Mouse (Mus musculus) large intestine, adult 2 months (tissue): ENCODE results near the gene Psme1. TPM values are rescaled to one million over a fixed set of nuclear protein-coding genes. Genes with fewer than 3 reads are reported as not detected.

Experiments
- polyA plus RNA-seq: library from polyadenylated mRNA; depleted of rRNA; stranded (reverse); fragments of >200 nt; gene quantifications from 2 replicates; pipeline ENCODE4 v1.2.3, GENCODE M21; 2012; rRNA removed

The Psme1 gene
- polyA plus RNA-seq, 1 experiment: 259 TPM

Other genes starting within 250 kb of the Psme1 start
- 47.7 and 70.7 TPM in 2 replicates for gene Dhrs4, start 99.4 kb upstream of the Psme1 start, polyA plus RNA-seq
- 1.3 and 1.6 TPM in 2 replicates for gene Carmil3, start 87.5 kb upstream of the Psme1 start, polyA plus RNA-seq
- gene Cpne6, start 67.7 kb upstream of the Psme1 start, polyA plus RNA-seq: 0.10 and 0.15 TPM in 2 replicates
- gene Nrl, start 53.1 kb upstream of the Psme1 start, polyA plus RNA-seq: not detected in 2 replicates
- 30.9 and 33.5 TPM in 2 replicates for gene Pck2, start 37.9 kb upstream of the Psme1 start, polyA plus RNA-seq
- gene Dcaf11, start 18.1 kb upstream of the Psme1 start, polyA plus RNA-seq: 112 and 152 TPM in 2 replicates
- 0.25 and 0.82 TPM in 2 replicates for gene A730061H03Rik, start 17.7 kb upstream of the Psme1 start, polyA plus RNA-seq
- gene Fitm1, start 2.5 kb upstream of the Psme1 start, polyA plus RNA-seq: 0.11 and 0.12 TPM in 2 replicates
- 10.1 and 16.2 TPM in 2 replicates for gene Emc9, start 7.2 kb downstream of the Psme1 start, polyA plus RNA-seq
- gene Psme2, start 13.0 kb downstream of the Psme1 start, polyA plus RNA-seq: 357 and 385 TPM in 2 replicates
- gene Rnf31, start 13.6 kb downstream of the Psme1 start, polyA plus RNA-seq: 32.1 and 48.2 TPM in 2 replicates
- gene Irf9, start 25.4 kb downstream of the Psme1 start, polyA plus RNA-seq: 38.5 and 55.1 TPM in 2 replicates
- gene Rec8, start 39.9 kb downstream of the Psme1 start, polyA plus RNA-seq: 1.3 and 4.7 TPM in 2 replicates
- gene Ipo4, start 57.8 kb downstream of the Psme1 start, polyA plus RNA-seq: 39.2 and 46.0 TPM in 2 replicates
- 2.2 and 2.3 TPM in 2 replicates for gene Gm49378, start 59.8 kb downstream of the Psme1 start, polyA plus RNA-seq
- 96.9 and 108 TPM in 2 replicates for gene Tm9sf1, start 65.7 kb downstream of the Psme1 start, polyA plus RNA-seq
- 1.4 and 2.1 TPM in 2 replicates for gene Tssk4, start 72.1 kb downstream of the Psme1 start, polyA plus RNA-seq
- gene Mdp1, start 82.4 kb downstream of the Psme1 start, polyA plus RNA-seq: 44.6 and 50.6 TPM in 2 replicates
- 17.8 and 18.8 TPM in 2 replicates for gene Gmpr2, start 93.8 kb downstream of the Psme1 start, polyA plus RNA-seq
- 329 and 342 TPM in 2 replicates for gene Nedd8, start 94.0 kb downstream of the Psme1 start, polyA plus RNA-seq
- 16.5 and 22.5 TPM in 2 replicates for gene Tinf2, start 103.7 kb downstream of the Psme1 start, polyA plus RNA-seq
- gene Tgm1, start 135.8 kb downstream of the Psme1 start, polyA plus RNA-seq: 1.0 and 1.1 TPM in 2 replicates
- gene Rabggta, start 144.1 kb downstream of the Psme1 start, polyA plus RNA-seq: 34.3 and 42.9 TPM in 2 replicates
- 78.0 and 141 TPM in 2 replicates for gene Dhrs1, start 167.6 kb downstream of the Psme1 start, polyA plus RNA-seq
- 16.0 and 21.7 TPM in 2 replicates for gene Nop9, start 167.6 kb downstream of the Psme1 start, polyA plus RNA-seq
- gene Cideb, start 180.3 kb downstream of the Psme1 start, polyA plus RNA-seq: 335 and 566 TPM in 2 replicates
- 3.5 and 11.3 TPM in 2 replicates for gene Ltb4r2, start 183.3 kb downstream of the Psme1 start, polyA plus RNA-seq
- 4.9 and 8.2 TPM in 2 replicates for gene Ltb4r1, start 187.8 kb downstream of the Psme1 start, polyA plus RNA-seq
- gene Adcy4, start 206.0 kb downstream of the Psme1 start, polyA plus RNA-seq: 3.7 and 5.8 TPM in 2 replicates
- gene Ripk3, start 210.7 kb downstream of the Psme1 start, polyA plus RNA-seq: 86.5 and 89.2 TPM in 2 replicates
- 5.7 and 7.3 TPM in 2 replicates for gene Nfatc4, start 245.0 kb downstream of the Psme1 start, polyA plus RNA-seq